Mouse (Mus musculus): Measurements from ENCODE around the gene Oxct2a. TPM values are rescaled to one million over a fixed set of nuclear protein-coding genes. Genes with fewer than 3 reads are reported as not detected.
A peak's percentile ranks its signal among the peaks of the same experiment; 100 is the strongest.
"Not testable (repeated sequence)": the region's sequence is repeated elsewhere in the genome, so short reads cannot be mapped to it uniquely, and the experiment has no call there.

The Oxct2a gene
- polyA plus RNA-seq, 1 experiment from 2014 or later: not detected

DNA sequence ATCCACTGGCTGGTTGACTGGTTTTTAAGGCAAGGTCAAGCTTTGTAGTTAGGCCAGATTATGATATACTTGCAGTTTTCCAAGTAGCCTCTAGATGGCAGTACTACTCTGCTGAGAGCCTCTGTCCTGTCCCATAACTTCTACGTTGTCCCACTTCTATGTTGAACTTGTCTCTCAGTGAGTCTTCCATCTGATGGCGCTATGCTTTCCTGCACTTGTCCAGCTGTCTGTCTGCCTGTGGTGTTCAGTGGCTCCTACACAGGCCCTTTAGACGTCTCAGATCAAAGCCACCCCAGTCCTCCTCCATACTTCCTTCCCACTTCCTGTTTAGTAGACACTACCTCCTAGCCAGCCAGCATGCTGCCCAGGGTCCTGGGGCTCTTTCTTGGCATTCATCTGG is 17.6 kb downstream of the Oxct2a start:
- peak; percentile 28 for DNase-seq (ENCODE audit: low spot score)

DNA sequence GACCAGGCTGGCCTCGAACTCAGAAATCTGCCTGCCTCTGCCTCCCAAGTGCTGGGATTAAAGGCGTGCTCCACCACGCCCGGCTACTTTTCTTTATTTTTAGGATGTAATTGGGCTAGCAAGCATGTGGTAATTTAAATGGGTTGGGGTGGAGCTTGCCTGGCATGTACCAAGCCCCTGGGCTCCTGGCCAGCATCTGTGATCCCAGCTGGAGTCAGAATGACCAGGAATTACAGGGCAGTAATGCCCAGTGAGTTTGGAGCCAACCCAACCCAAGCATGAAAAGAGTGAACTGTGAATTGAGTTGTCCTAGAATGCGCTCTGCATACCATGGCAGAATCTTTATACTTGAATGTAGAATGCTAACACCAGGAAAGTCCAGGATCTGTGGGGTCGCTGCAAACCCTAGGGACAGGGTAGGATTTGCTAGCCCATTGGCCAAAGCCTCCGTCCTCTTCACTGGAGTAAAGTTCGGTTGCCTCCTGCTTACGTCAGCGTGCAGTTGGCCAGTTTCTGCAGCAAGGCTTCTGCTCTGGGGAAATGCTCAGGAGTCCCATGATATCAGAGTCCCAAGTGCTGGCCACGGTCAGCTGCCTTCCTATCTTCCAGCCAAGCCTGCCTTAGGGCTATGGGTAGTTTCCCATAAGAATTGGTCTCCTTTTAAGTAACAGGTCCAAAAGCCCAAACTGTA is 24.3 kb downstream of the Oxct2a start:
- Histone ChIP-seq H3K4me1 (no peaks in the 10 kb centered on the region), H3K4me3 (no peak overlapping the region), H3K36me3 (peaks cover 100% of the 10 kb centered on the region), H3K9me3 (replicated peaks) (no peaks in the 10 kb centered on the region; the same call in 1 of the 2 replicates), H3K27me3 (ENCODE audit: low read depth, poor library complexity, severe bottlenecking) (no peaks in the 10 kb centered on the region), H3K27ac (replicated peaks) (no peak overlapping the region)
- DNase-seq (ENCODE audit: low spot score): no peak
- WGBS: 95% methylated on average over 11 of the region's 11 CpGs

More for the DNA sequence above, 17.6 kb downstream of the Oxct2a start:
- no peaks in the 10 kb centered on the region for H3K27me3 ChIP-seq (ENCODE audit: low read depth, poor library complexity, severe bottlenecking)
- no peaks in the 10 kb centered on the region; the same call in 1 of the 2 replicates for H3K9me3 ChIP-seq (replicated peaks)
- H3K4me1 ChIP-seq: no peaks in the 10 kb centered on the region
- no peak overlapping the region for H3K4me3 ChIP-seq
- no peak overlapping the region for H3K27ac ChIP-seq (replicated peaks)
- H3K36me3 ChIP-seq: peaks cover 55% of the 10 kb centered on the region
- WGBS: 49% methylated on average over 3 of the region's 3 CpGs

DNA sequence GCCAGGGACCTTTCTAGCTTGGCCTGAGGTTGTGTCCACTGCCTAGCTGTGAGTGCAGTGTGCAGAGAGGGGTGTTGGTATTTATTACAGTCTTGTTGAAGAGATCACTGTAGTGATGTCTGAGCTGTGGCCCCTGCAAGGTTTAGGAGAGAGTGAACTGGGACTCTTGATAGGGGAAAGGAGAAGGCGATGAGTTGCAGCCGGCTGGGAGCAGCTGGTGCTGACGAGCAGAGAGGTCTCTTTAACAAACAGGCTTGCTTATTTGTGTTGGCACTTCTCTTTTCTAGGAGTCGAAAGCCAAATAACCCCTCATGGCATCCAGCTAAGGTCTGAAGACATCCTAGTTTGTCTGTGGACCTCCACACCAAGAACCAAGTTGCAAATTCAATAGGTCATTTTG is 25.2 kb downstream of the Oxct2a start:
- Histone ChIP-seq H3K4me3 (no peak overlapping the region), H3K27me3 (ENCODE audit: low read depth, poor library complexity, severe bottlenecking) (no peaks in the 10 kb centered on the region), H3K27ac (replicated peaks) (no peak overlapping the region), H3K36me3 (peaks cover 100% of the 10 kb centered on the region), H3K9me3 (replicated peaks) (no peaks in the 10 kb centered on the region), H3K4me1 (no peaks in the 10 kb centered on the region)
- 92% methylated on average over 4 of the region's 4 CpGs for WGBS
- DNase-seq (ENCODE audit: low spot score): no peak

DNA sequence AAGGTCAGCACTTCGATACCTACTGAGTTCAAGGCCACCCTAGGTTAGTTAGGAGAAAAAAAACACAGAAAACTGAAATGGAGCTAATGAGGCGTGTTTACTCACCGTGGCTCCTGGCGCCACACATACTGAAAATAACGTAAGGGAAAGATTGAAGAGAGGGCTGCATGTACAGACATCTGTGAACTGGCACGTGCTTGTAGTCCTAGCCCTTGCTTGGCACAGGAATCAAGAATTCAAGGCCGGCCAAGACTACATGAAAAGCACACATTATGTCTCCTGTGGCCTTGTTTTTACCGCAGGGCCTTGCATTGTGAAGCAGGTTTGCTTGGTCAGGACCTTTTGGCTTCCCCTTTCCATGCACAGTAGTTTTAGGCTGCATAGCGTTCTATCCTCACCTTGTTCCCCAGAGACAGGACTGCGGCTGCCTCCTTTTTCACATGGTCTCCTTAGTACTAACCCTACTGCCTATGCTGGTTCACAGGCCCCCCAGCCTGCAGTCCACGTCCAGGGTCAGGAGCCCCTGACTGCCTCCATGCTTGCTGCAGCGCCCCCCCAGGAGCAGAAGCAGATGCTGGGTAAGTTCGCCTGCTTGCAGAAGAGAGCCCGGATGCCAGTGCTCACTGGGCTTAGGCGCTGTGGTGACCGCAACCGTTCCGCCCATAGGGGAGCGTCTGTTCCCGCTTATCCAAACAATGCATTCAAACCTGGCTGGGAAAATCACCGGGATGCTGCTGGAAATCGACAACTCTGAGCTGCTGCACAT is 26.1 kb downstream of the Oxct2a start:
- no peak for DNase-seq (ENCODE audit: low spot score)
- 91% methylated on average over 22 of the region's 22 CpGs for WGBS
- Histone ChIP-seq H3K27me3 (ENCODE audit: low read depth, poor library complexity, severe bottlenecking) (no peaks in the 10 kb centered on the region), H3K9me3 (replicated peaks) (no peaks in the 10 kb centered on the region), H3K27ac (replicated peaks) (no peak overlapping the region), H3K36me3 (peaks cover 100% of the 10 kb centered on the region), H3K4me3 (no peak overlapping the region), H3K4me1 (no peaks in the 10 kb centered on the region)

DNA sequence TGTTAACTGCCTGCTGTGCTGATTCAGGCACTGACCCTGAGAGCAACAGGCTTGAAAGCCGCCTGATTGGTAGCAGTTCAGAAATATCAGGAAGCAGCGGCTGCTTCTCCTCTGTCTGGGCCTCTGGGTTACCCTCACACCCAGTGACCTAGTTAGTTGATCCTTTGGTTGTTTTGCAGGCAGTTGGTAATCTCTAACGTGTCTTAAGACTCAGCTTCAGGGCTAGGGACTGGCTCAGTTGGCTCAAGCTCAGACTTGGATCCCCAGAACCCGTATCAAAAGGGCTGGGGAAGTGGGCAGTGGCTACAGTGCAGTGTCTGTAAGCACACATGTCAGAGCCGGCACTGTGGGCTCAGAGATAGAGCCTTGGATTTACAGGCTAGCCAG is 27.3 kb downstream of the Oxct2a start:
- Histone ChIP-seq H3K4me1 (no peaks in the 10 kb centered on the region), H3K9me3 (replicated peaks) (no peaks in the 10 kb centered on the region), H3K4me3 (no peak overlapping the region), H3K27ac (replicated peaks) (no peak overlapping the region), H3K27me3 (ENCODE audit: low read depth, poor library complexity, severe bottlenecking) (no peaks in the 10 kb centered on the region), H3K36me3 (peaks cover 100% of the 10 kb centered on the region)
- DNase-seq (ENCODE audit: low spot score): no peak
- WGBS: 86% methylated on average over 5 of the region's 5 CpGs

DNA sequence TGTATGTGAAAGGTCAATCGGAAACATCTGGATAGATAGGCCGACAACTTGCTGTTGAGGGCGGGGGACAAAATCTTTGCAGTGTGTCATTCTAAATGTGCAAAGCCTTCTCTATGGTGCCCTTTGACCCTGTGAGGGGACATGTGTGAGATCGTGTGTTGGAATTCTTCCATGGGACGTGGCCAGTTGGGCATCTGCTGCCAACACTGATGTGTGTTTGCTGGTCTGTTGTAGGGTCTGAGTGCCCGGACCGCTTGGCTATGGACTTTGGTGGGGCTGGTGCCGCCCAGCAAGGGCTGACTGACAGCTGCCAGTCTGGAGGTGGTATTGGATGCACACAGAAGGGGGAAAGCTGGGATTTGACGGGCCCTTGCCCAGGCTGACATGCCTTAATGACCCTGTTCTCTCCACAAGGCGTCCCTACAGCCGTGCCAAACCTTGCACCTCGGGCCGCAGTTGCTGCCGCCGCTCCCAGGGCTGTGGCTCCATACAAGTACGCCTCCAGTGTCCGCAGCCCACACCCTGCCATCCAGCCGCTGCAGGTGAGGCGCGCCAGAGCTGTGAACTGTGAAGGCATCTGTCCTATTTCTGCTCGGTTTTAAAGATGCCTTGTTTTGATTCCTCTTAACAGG is 27.8 kb downstream of the Oxct2a start:
- peaks cover 100% of the 10 kb centered on the region for H3K36me3 ChIP-seq
- H3K9me3 ChIP-seq (replicated peaks): no peaks in the 10 kb centered on the region
- 92% methylated on average over 21 of the region's 21 CpGs for WGBS
- H3K27ac ChIP-seq (replicated peaks): no peak overlapping the region
- no peak overlapping the region for H3K4me3 ChIP-seq
- no peaks in the 10 kb centered on the region for H3K27me3 ChIP-seq (ENCODE audit: low read depth, poor library complexity, severe bottlenecking)
- H3K4me1 ChIP-seq: no peaks in the 10 kb centered on the region
- DNase-seq (ENCODE audit: low spot score): no peak

DNA sequence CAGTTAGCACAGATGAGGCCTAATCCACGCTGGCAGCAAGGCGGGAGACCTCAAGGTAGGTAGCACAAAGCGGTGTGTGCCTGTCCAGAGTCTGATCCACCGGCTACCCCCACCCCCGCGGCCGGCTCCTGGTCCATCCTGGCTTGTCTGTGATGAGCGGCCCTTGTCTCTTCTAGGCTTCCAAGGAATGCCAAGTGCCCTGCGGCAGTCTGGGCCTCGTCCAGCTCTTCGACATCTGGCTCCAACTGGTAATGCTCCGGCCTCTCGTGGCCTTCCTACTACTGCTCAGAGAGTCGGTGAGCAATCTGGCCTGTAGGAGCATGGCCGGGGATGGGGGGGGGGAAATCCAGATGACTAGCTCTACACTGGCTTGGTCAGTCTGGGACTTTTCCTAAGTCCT is 28.4 kb downstream of the Oxct2a start:
- H3K27me3 ChIP-seq (ENCODE audit: low read depth, poor library complexity, severe bottlenecking); H3K9me3 ChIP-seq (replicated peaks); DNase-seq (ENCODE audit: low spot score); H3K27ac ChIP-seq (replicated peaks); H3K4me1 ChIP-seq; H3K4me3 ChIP-seq: not testable (repeated sequence)
- WGBS: 93% methylated on average over 15 of the region's 15 CpGs
- peaks cover 99% of the 10 kb centered on the region for H3K36me3 ChIP-seq

DNA sequence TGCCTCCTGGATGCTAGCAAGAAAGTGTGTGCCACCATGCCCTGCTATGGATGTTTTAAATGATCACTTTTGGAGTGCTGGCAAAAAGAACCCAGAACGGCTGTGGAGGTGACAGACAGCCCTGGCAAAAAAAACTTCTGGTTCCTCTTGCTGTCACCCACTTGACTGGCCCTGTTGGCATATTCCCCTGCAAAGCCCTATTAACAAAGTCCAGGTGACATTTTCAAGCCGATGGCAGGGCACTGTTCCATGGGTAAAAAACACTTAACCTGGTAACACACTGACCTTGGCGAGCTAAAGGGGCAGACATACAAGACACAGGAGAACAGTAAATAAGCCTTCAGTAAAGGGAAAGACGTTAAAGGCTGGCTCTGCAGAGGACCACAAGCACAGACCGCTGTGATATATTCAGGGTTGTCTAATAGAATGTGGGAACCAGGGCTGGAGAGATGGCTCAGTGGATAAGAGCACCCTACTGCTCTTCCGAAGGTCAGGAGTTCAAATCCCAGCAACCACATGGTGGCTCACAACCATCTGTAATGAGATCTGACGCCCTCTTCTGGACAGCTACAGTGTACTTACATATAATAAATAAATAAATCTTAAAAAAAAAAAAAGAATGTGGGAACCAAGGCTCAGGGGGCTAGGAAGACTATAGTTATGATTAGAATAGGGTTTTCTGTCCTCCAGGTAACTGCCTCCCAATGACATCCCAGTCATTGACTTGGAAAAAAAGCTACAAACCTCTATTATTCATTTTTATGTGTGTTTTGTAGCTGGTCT is 29.6 kb downstream of the Oxct2a start:
- Histone ChIP-seq H3K4me3 (no peak overlapping the region), H3K9me3 (replicated peaks) (no peaks in the 10 kb centered on the region), H3K27me3 (ENCODE audit: low read depth, poor library complexity, severe bottlenecking) (no peaks in the 10 kb centered on the region), H3K36me3 (peaks cover 99% of the 10 kb centered on the region), H3K27ac (replicated peaks) (no peak overlapping the region), H3K4me1 (no peaks in the 10 kb centered on the region)
- no peak for DNase-seq (ENCODE audit: low spot score)
- 86% methylated on average over 7 of the region's 7 CpGs for WGBS

DNA sequence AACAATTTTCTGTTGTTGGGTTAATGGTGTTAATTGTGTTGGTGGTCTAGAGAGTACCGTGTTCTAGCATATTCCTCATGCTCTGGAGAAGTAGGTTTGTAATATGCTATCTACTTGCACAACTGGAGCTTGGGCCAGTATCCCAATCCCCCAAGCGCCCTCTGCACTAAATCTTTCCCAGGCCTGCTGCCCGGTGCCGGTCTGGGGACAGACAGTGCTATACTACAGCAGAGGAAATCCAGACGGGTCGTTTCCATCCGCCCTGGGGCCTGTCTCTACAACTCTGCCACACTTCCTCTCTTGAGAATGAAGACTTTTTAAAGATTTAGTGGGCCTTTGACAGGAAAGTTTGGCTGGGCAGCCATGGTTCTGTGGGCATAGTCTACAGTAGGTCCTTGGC is 30.4 kb downstream of the Oxct2a start:
- WGBS: 92% methylated on average over 7 of the region's 7 CpGs
- Histone ChIP-seq H3K9me3 (replicated peaks) (no peaks in the 10 kb centered on the region), H3K36me3 (peaks cover 99% of the 10 kb centered on the region)

DNA sequence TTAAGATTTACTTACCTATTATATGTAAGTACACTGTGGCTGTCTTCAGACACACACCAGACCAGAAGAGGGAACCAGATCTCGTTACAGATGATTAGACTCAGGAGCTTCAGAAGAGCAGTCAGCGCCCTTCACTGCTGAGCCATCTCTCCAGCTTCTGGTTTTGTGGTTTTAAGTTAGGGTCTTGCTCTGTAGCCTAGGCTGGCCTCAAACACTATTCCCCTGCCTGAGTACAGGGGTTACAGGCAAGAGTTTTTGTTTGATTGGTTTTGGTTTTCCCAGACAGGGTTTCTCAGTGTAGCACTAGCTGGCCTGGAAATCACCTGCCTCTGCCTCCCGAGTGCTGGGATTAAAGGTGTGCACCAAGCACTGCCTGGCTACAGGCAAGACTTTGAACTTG is 31.0 kb downstream of the Oxct2a start:
- no peaks in the 10 kb centered on the region for H3K9me3 ChIP-seq (replicated peaks)
- no peak for DNase-seq (ENCODE audit: low spot score)
- WGBS: 91% methylated on average over 3 of the region's 3 CpGs
- H3K27me3 ChIP-seq (ENCODE audit: low read depth, poor library complexity, severe bottlenecking): no peaks in the 10 kb centered on the region
- no peak overlapping the region for H3K4me3 ChIP-seq
- H3K36me3 ChIP-seq: peaks cover 99% of the 10 kb centered on the region
- no peak overlapping the region for H3K27ac ChIP-seq (replicated peaks)
- no peaks in the 10 kb centered on the region for H3K4me1 ChIP-seq

More for the DNA sequence above, 30.4 kb downstream of the Oxct2a start:
- H3K4me3 ChIP-seq: no peak overlapping the region
- no peak for DNase-seq (ENCODE audit: low spot score)
- no peak overlapping the region for H3K27ac ChIP-seq (replicated peaks)
- no peaks in the 10 kb centered on the region for H3K4me1 ChIP-seq
- H3K27me3 ChIP-seq (ENCODE audit: low read depth, poor library complexity, severe bottlenecking): no peaks in the 10 kb centered on the region

DNA sequence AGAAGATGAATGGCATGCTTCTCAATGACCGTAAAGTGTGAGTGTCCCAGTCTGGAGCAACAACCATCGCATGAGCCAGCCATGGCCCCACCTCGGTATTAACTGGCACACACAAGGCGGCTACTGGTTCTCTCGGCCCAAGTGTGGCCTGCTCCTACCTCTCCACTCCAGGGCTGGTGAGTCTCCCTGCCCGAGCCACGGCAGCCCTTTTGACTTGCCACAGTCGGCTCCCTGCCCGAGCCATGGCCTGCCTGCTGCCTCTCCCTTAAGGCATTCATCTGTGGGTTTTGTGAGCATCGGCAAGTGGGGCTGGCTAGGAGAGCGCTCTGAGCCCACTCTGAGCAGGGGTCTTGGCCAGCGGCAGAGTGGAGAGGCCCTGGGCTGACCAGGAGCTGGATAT is 34.4 kb downstream of the Oxct2a start:
- Histone ChIP-seq H3K36me3 (peaks cover 99% of the 10 kb centered on the region), H3K27ac (replicated peaks) (0 out of 2 replicates have a peak overlapping the region, but pooled peaks have one; percentile 28)
- WGBS: 91% methylated on average over 12 of the region's 12 CpGs

DNA sequence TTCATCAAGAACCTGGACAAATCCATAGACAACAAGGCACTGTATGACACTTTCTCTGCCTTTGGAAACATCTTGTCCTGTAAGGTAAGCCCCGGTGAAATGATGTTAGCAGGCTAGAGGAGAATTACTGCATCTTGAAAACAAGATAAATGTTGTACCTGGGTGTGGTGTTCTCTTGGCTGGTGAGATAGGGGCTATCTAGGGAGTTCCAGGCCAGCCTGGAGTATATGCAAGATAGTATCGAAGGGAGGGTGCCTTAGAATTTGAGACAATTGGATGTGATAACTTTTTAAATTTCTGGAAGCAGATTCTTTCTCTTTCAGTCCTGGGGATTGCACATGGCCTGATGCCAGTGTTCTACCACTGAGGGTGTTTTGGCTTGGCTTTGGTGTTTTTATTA is 36.6 kb downstream of the Oxct2a start:
- Histone ChIP-seq H3K27me3 (ENCODE audit: low read depth, poor library complexity, severe bottlenecking) (no peaks in the 10 kb centered on the region), H3K4me1 (peaks cover 27% of the 10 kb centered on the region), H3K4me3 (no peak overlapping the region), H3K9me3 (replicated peaks) (no peaks in the 10 kb centered on the region), H3K27ac (replicated peaks) (no peak overlapping the region), H3K36me3 (peaks cover 77% of the 10 kb centered on the region)
- no peak for DNase-seq (ENCODE audit: low spot score)
- WGBS: 91% methylated on average over 2 of the region's 2 CpGs

More for the DNA sequence above, 34.4 kb downstream of the Oxct2a start:
- no peaks in the 10 kb centered on the region for H3K27me3 ChIP-seq (ENCODE audit: low read depth, poor library complexity, severe bottlenecking)
- H3K4me3 ChIP-seq: no peak overlapping the region
- DNase-seq (ENCODE audit: low spot score): no peak
- peaks cover 22% of the 10 kb centered on the region for H3K4me1 ChIP-seq
- H3K9me3 ChIP-seq (replicated peaks): no peaks in the 10 kb centered on the region

Measured in midbrain, embryonic 10.5 days (tissue).